Mouse (Mus musculus): ENCODE results near the gene Ripply2.

Ripply2 gene

GRCm38 (mm10) chr9:87025764-87026163 lies 10.4 kb downstream of the Ripply2 start:
- no peak for DNase-seq (ENCODE audit: low spot score)

GRCm38 (mm10) chr9:87027423-87028084 lies 12.2 kb downstream of the Ripply2 start:
- DNase-seq (ENCODE audit: low spot score) = peak; percentile 69

- no peak for DNase-seq (ENCODE audit: low spot score)
These were observed 16.9 kb downstream of the Ripply2 start for GRCm38 (mm10) chr9:87032196-87032595.

GRCm38 (mm10) chr9:87034831-87035580 lies 19.7 kb downstream of the Ripply2 start:
- no peak for DNase-seq (ENCODE audit: low spot score)

- DNase-seq (ENCODE audit: low spot score) = no peak
These were observed 34.1 kb downstream of the Ripply2 start for GRCm38 (mm10) chr9:87049425-87049824.

- DNase-seq (ENCODE audit: low spot score) = no peak
These were observed 40.4 kb downstream of the Ripply2 start for GRCm38 (mm10) chr9:87055547-87056235.

GRCm38 (mm10) chr9:87062337-87062736 lies 47.0 kb downstream of the Ripply2 start:
- no peak for DNase-seq (ENCODE audit: low spot score)

GRCm38 (mm10) chr9:87068160-87068559 lies 52.8 kb downstream of the Ripply2 start:
- no peak for DNase-seq (ENCODE audit: low spot score)
